Mouse (Mus musculus): Measurements from ENCODE around the gene Zfp607b. TPM values are rescaled to one million over a fixed set of nuclear protein-coding genes. Genes with fewer than 3 reads are reported as not detected.

The Zfp607b gene
- polyA plus RNA-seq (2014; fragmentation: Illumina TruSeq; extraction: RNeasy Lipid Tissue Mini Kit (QIAGEN cat#74804); ENCODE audit: low read depth, low replicate concordance) = 2.1 TPM

DNA sequence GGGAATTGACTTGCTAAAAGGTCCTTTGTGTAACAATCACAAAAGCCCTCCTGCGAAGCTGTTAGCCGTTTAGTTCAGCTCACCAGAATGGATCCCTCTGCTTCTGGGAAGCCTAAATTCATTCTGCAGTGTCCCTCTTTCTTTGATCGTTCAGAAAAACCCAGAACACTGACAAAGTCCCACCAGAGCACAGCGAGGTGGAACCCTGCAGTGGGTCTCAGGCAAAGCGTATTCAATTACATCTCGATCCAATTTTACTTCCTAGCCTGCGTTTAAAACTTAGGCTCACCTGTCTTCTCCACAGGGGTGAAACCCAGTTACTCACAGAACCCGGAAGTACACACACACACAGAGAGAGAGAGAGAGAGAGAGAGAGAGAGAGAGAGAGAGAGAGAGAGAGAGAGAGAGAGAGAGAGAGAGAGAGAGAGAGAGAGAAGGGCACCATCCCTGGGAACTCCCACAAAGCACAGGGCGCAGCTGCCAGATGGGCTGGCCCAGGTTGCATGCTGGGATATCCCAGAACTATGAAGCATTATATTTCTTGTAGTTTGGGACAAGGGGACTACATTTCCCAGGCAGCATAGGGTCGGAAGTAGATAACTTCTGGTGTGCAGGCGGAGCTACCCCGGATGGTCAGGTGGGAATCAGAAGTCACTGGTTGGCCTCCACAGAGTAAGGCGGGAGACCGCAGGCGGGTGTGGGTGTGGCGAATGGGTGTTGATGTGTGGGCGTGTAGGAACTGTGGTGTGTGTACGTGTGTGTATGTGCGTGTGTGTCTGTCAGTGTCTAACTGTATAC is at the start of gene Zfp607b:
TSS of gene Zfp607b (plus strand) at position 526 of the 798 bp plus-strand sequence.

DNA sequence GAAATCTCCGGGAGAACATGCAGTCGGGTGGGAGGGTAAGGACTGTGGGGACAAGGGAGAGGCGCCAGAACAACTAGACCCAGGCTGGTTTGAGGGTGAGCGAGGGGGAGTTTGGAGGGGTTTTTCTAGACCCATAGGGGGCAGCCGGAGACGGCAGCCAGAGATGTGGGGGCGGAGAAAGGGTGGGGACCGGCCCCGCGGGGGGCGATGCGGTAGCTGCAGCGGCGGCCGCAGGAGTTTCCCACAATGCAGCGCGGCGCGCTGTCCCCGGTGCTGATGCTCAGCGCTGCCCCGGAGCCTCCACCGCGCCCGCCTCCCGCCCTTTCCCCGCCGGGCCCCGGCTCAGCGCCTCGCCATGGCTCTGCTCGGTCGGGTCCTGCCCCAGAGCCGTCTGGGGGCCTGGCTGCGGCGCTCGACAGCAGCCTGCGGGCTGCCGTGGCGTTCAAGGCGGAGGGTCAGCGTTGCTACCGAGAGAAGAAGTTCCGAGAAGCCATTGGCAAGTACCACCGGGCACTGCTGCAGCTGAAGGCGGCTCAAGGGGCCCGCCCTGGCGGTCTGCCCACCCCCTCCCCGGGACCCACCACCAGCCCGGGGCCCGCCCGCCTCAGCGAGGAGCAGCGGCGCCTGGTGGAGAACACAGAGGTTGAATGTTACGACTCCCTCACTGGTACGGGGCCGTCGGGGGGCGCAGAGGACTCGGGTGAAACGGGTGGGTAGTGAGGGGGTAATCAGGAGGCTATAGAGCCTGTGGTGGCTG is 35.3 kb upstream of the Zfp607b start, which contains the start of gene Ttc9b:
TSS of gene Ttc9b (plus strand) at position 235 of the 757 bp plus-strand sequence.

DNA sequence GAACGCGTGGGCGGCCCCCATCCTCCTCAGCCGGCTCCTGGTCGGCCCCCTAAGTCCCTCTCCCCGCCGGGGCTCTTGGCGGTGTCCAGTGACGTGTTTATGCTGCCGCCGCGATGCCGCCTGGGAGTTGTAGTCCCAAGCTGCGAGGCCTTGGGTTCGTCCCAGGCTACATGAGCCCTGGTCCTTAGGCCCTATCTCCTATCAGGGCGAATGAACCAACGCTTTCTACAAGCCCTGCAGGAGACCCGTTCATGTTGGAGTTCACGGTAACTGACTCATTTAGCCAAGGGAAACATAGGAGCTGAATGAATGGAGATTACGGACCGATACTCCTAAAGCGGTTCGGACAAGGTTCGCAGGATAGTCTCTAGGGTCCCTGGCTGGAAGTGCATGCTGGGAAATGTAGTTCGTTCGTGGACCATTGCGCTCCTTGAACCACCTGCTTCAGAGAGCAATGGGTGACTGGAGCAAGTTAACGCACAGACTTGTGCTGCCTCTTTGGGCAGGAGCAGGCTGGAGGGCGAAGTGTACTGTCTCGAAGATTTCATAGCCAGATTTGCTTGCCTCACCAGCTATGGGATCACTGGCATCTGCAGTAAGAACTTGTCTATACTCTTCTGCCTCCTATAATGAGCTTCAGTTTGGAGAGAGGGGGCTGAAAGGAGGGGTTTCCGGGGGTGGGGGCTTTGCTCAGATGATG is 14.5 kb upstream of the Zfp607b start, which contains the start of gene Map3k10:
TSS of gene Map3k10 (minus strand) at position 77 of the 700 bp plus-strand sequence.

DNA sequence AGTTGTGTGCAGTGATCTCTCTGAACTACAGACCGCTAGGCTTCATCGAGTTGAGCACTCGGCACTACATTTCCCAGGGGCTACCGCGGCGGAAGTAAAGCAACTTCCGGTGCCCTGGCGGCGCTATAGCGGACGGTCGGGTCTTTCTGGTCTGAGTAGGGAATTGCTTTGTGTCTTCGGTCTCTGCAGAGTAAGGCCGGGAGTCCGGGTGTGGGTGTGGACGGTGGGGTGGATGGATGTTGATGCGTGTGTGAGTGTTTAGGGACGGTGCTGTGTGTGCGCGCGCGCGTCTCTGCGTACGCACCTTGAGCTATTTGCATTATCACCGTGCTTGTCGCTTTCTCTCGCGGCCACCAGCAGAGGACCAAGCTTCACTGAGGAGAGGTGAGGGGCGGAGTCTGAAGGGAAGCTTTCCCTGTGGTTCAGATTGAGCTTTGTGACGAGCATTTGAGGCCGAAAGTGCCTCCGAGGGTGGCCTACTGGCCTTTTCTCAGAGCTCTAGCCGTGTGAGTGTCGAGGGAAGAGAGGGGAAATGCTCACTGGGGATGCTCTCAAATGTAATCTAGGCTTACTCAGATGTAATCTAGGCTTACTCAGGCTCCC is 42.2 kb downstream of the Zfp607b start, which contains the start of gene Zfp60:
TSS of gene Zfp60 (plus strand) at position 109 of the 603 bp plus-strand sequence.

Other genes starting within 250 kb of the Zfp607b start
- not detected for gene Sptbn4, start 241.7 kb upstream of the Zfp607b start, polyA plus RNA-seq (2014; fragmentation: Illumina TruSeq; extraction: RNeasy Lipid Tissue Mini Kit (QIAGEN cat#74804); ENCODE audit: low read depth, low replicate concordance)
- 1.6 TPM for gene Blvrb, start 241.4 kb upstream of the Zfp607b start, polyA plus RNA-seq (2014; fragmentation: Illumina TruSeq; extraction: RNeasy Lipid Tissue Mini Kit (QIAGEN cat#74804); ENCODE audit: low read depth, low replicate concordance)
- gene Sertad3, start 215.6 kb upstream of the Zfp607b start, polyA plus RNA-seq (2014; fragmentation: Illumina TruSeq; extraction: RNeasy Lipid Tissue Mini Kit (QIAGEN cat#74804); ENCODE audit: low read depth, low replicate concordance) = 2.6 TPM
- 1.1 TPM for gene Sertad1, start 202.4 kb upstream of the Zfp607b start, polyA plus RNA-seq (2014; fragmentation: Illumina TruSeq; extraction: RNeasy Lipid Tissue Mini Kit (QIAGEN cat#74804); ENCODE audit: low read depth, low replicate concordance)
- gene Prx, start 190.0 kb upstream of the Zfp607b start, polyA plus RNA-seq (2014; fragmentation: Illumina TruSeq; extraction: RNeasy Lipid Tissue Mini Kit (QIAGEN cat#74804); ENCODE audit: low read depth, low replicate concordance) = 0.16 TPM
- gene Hipk4, start 166.1 kb upstream of the Zfp607b start, polyA plus RNA-seq (2014; fragmentation: Illumina TruSeq; extraction: RNeasy Lipid Tissue Mini Kit (QIAGEN cat#74804); ENCODE audit: low read depth, low replicate concordance) = 0.38 TPM
- not detected for gene Pld3, start 136.1 kb upstream of the Zfp607b start, polyA plus RNA-seq (2014; fragmentation: Illumina TruSeq; extraction: RNeasy Lipid Tissue Mini Kit (QIAGEN cat#74804); ENCODE audit: low read depth, low replicate concordance)
- 2.4 TPM for gene 2310022A10Rik, start 136.1 kb upstream of the Zfp607b start, polyA plus RNA-seq (2014; fragmentation: Illumina TruSeq; extraction: RNeasy Lipid Tissue Mini Kit (QIAGEN cat#74804); ENCODE audit: low read depth, low replicate concordance)
- 4.0 TPM for gene Akt2, start 97.8 kb upstream of the Zfp607b start, polyA plus RNA-seq (2014; fragmentation: Illumina TruSeq; extraction: RNeasy Lipid Tissue Mini Kit (QIAGEN cat#74804); ENCODE audit: low read depth, low replicate concordance)
- not detected for gene Ttc9b, start 35.4 kb upstream of the Zfp607b start, polyA plus RNA-seq (2014; fragmentation: Illumina TruSeq; extraction: RNeasy Lipid Tissue Mini Kit (QIAGEN cat#74804); ENCODE audit: low read depth, low replicate concordance)
- gene Map3k10, start 14.7 kb upstream of the Zfp607b start, polyA plus RNA-seq (2014; fragmentation: Illumina TruSeq; extraction: RNeasy Lipid Tissue Mini Kit (QIAGEN cat#74804); ENCODE audit: low read depth, low replicate concordance) = 0.54 TPM
- 26.7 TPM for gene Zfp60, start 42.0 kb downstream of the Zfp607b start, polyA plus RNA-seq (2014; fragmentation: Illumina TruSeq; extraction: RNeasy Lipid Tissue Mini Kit (QIAGEN cat#74804); ENCODE audit: low read depth, low replicate concordance)
- 23.8 TPM for gene Zfp626, start 117.9 kb downstream of the Zfp607b start, polyA plus RNA-seq (2014; fragmentation: Illumina TruSeq; extraction: RNeasy Lipid Tissue Mini Kit (QIAGEN cat#74804); ENCODE audit: low read depth, low replicate concordance)
- gene Zfp59, start 149.3 kb downstream of the Zfp607b start, polyA plus RNA-seq (2014; fragmentation: Illumina TruSeq; extraction: RNeasy Lipid Tissue Mini Kit (QIAGEN cat#74804); ENCODE audit: low read depth, low replicate concordance) = 14.1 TPM
- gene Zfp607a, start 168.2 kb downstream of the Zfp607b start, polyA plus RNA-seq (2014; fragmentation: Illumina TruSeq; extraction: RNeasy Lipid Tissue Mini Kit (QIAGEN cat#74804); ENCODE audit: low read depth, low replicate concordance) = 9.9 TPM
- 23.0 TPM for gene Zfp974, start 240.1 kb downstream of the Zfp607b start, polyA plus RNA-seq (2014; fragmentation: Illumina TruSeq; extraction: RNeasy Lipid Tissue Mini Kit (QIAGEN cat#74804); ENCODE audit: low read depth, low replicate concordance)